Mouse (Mus musculus) embryonic facial prominence, embryonic 12.5 days (tissue): ENCODE measurements around the gene Zfp513. TPM values are rescaled to one million over a fixed set of nuclear protein-coding genes. Genes with fewer than 3 reads are reported as not detected.

Source experiments
- ATAC-seq: fragments of 200-750 bp; cut with Nextera tagmentation; 2 replicates; pipeline ENCODE4 v1.8.0; 2017; ENCODE audit not compliant: insufficient number of reproducible peaks, insufficient read depth, low FRiP score, low TSS enrichment
- H3K27ac ChIP-seq: fragments of 300-500 bp; sonication (generic); 2 replicates; pipeline ENCODE4 v1.5.1; 2016; ENCODE audit warnings: mild to moderate bottlenecking
- H3K27me3 ChIP-seq: fragments of 300-500 bp; sonication (generic); 2 replicates; pipeline ENCODE4 v1.6.1; 2016; ENCODE audit warnings: mild to moderate bottlenecking, moderate library complexity
- H3K36me3 ChIP-seq: fragments of 300-500 bp; sonication (generic); 2 replicates; pipeline ENCODE4 v1.6.1; 2016; ENCODE audit warnings: mild to moderate bottlenecking
- H3K4me1 ChIP-seq: fragments of 300-500 bp; sonication (generic); 2 replicates; pipeline ENCODE4 v1.6.1; 2016
- H3K4me2 ChIP-seq: fragments of 300-500 bp; sonication (generic); replicated peaks from 2 replicates; pipeline ENCODE4 v1.6.1; 2016; ENCODE audit warnings: mild to moderate bottlenecking, moderate library complexity
- H3K4me3 ChIP-seq: fragments of 300-500 bp; sonication (generic); 2 replicates; pipeline ENCODE4 v1.5.1; 2016; ENCODE audit warnings: mild to moderate bottlenecking
- H3K9ac ChIP-seq: fragments of 300-500 bp; sonication (generic); 2 replicates; pipeline ENCODE4 v1.6.1; 2016; ENCODE audit warnings: mild to moderate bottlenecking, moderate library complexity
- H3K9me3 ChIP-seq: fragments of 300-500 bp; sonication (generic); 2 replicates; pipeline ENCODE4 v1.6.1; 2016; ENCODE audit warnings: mild to moderate bottlenecking, moderate library complexity
- WGBS: fragments of 180-500 bp; shearing (Covaris S2); methylation state at CpG from one replicate; pipeline ENCODE4 v1.1.7; 2016; 5-methylcytosine and 5-hydroxymethylcytosine counted together
- polyA plus RNA-seq: library from polyadenylated mRNA; unstranded; fragments of >200 nt; fragmentation: Nextera tagmentation; extraction: Ambion mirVana; gene quantifications from 2 replicates; pipeline ENCODE4 v1.2.1, GENCODE M21; 2016

Gene Zfp513
- 18.7 and 20.0 TPM in 2 replicates for polyA plus RNA-seq

DNA sequence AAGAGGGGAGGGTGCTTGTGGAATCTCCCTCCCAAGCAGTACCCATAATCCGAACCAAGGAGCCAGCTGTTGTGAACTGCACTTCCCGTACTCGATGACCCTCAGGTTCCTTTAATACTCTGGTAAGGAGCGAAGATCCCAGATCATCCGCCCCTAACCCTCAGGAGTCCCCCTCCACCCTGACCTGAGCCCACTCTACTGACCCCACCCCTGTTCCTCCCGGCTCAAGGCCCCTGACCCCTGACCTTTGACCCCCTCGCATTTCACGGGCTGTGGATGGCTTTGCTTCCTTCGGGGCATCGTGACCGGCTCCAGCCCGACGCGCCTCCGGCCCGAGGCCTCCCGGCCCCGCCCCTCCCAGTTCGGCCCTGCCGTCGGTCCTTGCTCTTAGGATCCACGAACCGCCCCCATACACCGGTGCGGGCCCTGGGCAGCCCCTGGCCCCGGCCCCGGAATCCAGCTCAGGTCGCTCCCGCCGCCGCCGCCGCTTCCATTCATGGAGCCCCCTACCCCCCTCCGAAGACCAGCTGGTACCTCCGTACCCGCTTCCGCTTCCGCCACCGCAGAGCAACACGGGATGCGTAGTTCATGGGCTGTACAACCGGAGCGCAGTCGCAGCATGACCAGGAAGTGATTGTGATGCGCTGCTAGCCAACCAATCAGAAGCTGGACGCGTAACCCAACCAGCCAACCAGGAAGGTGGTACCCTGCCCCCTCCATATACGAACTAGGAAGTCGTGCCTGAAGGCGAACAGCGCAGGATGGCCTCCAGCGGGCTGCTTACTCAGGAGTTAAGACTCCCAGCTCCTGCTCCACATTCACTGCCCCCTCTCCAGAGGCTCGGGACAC is at the start of gene Zfp513:
Gene Zfp513, minus strand, starts transcription at position 562 of the 849 bp plus-strand sequence.
- no peaks in the 10 kb centered on the region for H3K27me3 ChIP-seq
- WGBS: under 1% methylated on average over 53 of the region's 53 CpGs
- H3K4me3 ChIP-seq: peak within 1 kb of the TSS; percentile 82
- peak within 1 kb of the TSS; percentile 78 for H3K4me2 ChIP-seq
- ATAC-seq: peak; percentile 98
- H3K9ac ChIP-seq: peak within 1 kb of the TSS; percentile 89
- H3K4me1 ChIP-seq: peaks cover 15% of the 10 kb centered on the region; the same call in 1 of the 2 replicates
- H3K36me3 ChIP-seq: peaks cover 75% of the 10 kb centered on the region
- peaks cover 4% of the 10 kb centered on the region; the same call in 1 of the 2 replicates for H3K9me3 ChIP-seq
- peak within 1 kb of the TSS; percentile 88 for H3K27ac ChIP-seq

DNA sequence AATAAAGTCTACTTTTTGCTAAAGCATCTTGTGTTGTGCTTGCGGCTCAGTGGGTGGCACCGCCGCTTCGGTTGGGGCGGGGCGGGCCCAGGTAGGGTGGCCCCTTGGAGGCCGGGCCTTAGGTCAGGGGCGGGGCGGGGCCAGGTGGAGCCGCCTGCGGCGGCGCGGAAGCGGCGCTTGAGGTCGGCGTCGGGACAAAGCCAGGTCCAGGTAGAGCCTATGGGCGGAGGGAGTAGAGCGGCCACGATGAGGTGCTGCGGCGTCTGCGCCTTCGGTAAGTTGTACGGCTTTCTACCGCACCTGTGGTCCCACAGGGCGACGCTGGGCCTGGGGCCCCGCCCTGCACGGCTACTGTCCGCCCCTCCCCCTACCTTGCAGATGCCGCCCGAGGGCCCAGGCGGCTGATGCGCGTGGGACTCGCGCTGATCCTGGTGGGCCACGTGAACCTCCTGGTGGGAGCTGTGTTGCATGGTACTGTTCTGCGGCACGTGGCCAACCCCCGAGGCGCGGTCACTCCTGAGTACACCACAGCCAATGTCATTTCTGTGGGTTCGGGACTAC is 49.5 kb upstream of the Zfp513 start, which contains the start of gene Krtcap3:
Gene Krtcap3, plus strand, starts transcription at position 151 of the 561 bp plus-strand sequence.
- Histone ChIP-seq H3K4me2 (peak within 1 kb of the TSS; percentile 49), H3K27me3 (no peaks in the 10 kb centered on the region), H3K27ac (peak within 1 kb of the TSS; percentile 72), H3K36me3 (peaks cover 85% of the 10 kb centered on the region), H3K9ac (peak within 1 kb of the TSS; percentile 50), H3K4me1 (peaks cover 32% of the 10 kb centered on the region), H3K9me3 (no peaks in the 10 kb centered on the region), H3K4me3 (peak within 1 kb of the TSS; percentile 31)
- ATAC-seq: 0 out of 2 replicates have a peak, but pooled peaks have one; percentile 45
- WGBS: 10% methylated on average over 47 of the region's 47 CpGs

DNA sequence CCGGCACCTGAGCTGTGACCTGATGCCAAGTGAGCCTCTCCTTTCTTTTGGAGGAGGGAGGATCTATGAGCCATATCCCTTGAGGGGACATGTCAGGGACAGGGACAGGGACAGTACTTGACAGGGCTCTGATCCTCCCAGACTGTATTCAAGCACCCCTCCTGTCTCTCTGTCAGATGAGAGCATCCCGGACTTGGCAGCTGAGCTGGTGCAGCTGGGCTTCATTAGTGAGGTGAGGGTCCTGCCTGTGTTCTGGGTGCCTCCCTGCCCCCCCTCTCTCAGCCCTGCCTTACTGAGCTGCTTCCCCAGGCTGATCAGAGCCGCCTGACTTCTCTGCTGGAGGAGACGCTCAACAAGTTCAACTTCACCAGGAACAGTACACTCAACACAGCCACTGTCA is 48.6 kb upstream of the Zfp513 start:
- Histone ChIP-seq H3K9me3 (no peaks in the 10 kb centered on the region), H3K4me3 (no peak overlapping the region), H3K9ac (peak overlapping the region; percentile 17; the same call in 1 of the 2 replicates), H3K27ac (peak overlapping the region; percentile 70), H3K4me2 (peak overlapping the region; percentile 49; the same call in 1 of the 2 replicates), H3K36me3 (peaks cover 86% of the 10 kb centered on the region), H3K27me3 (no peaks in the 10 kb centered on the region), H3K4me1 (peaks cover 32% of the 10 kb centered on the region)
- ATAC-seq: peak; percentile 24; the same call in 1 of the 2 replicates
- 29% methylated on average over 4 of the region's 4 CpGs for WGBS

DNA sequence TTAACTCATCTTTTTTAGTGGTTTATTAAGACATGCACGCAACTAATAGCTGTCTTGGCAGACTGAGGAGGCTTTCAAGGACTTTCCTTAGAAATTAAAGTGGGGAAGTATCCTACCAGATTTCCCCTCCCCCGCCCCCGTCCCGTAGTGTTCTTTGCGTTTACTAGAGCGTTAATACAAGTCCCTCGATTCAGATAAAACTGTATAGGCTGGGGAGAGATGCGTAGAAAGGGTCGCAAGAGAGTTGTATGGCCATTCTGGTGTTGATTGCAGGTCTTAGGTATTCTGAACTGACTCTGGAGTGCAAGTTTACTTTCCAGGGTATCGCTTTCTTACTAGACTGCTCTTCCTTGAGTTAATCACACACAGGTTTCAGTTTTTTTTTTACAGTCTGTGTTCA is 40.1 kb upstream of the Zfp513 start:
- Histone ChIP-seq H3K9ac (peak overlapping the region; percentile 94), H3K36me3 (peaks cover 34% of the 10 kb centered on the region), H3K27me3 (no peaks in the 10 kb centered on the region), H3K27ac (no peak overlapping the region), H3K4me2 (peak overlapping the region; percentile 52), H3K9me3 (no peaks in the 10 kb centered on the region), H3K4me3 (peak overlapping the region; percentile 94), H3K4me1 (peaks cover 6% of the 10 kb centered on the region)
- 24% methylated on average over 10 of the region's 10 CpGs for WGBS
- ATAC-seq: no peak

DNA sequence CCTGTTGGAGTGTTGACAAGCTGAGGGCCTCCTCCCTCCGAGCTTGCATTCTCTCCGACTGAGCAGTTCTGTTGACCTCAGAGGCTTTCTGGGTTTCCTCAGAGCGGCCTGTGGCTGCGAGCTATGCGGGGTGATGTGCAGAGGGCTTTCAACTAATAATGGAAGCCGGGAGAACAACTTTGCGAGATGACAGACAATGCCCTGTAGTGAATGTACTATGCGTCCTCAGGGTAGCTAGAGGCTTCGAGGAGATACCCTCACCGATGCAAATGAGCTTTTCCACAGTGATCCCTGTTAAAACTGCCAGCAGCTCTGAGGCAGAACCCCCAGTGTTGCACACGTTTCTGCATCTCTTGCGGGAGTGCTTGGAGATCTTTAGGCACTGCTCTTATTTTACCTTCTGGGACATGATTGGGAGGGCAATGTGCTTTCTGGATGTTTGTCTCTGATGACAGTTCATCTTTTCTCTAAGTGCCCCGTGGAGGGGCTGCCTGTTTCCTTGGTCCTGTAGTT is 39.5 kb upstream of the Zfp513 start:
- Histone ChIP-seq H3K4me1 (peaks cover 6% of the 10 kb centered on the region), H3K27ac (peak overlapping the region; percentile 98), H3K9ac (peak overlapping the region; percentile 94), H3K9me3 (peaks cover 1% of the 10 kb centered on the region; the same call in 1 of the 2 replicates), H3K4me3 (peak overlapping the region; percentile 94), H3K4me2 (peak overlapping the region; percentile 52), H3K27me3 (no peaks in the 10 kb centered on the region), H3K36me3 (peaks cover 30% of the 10 kb centered on the region)
- 0 out of 2 replicates have a peak, but pooled peaks have one; percentile 3 for ATAC-seq
- under 1% methylated on average over 13 of the region's 13 CpGs for WGBS

DNA sequence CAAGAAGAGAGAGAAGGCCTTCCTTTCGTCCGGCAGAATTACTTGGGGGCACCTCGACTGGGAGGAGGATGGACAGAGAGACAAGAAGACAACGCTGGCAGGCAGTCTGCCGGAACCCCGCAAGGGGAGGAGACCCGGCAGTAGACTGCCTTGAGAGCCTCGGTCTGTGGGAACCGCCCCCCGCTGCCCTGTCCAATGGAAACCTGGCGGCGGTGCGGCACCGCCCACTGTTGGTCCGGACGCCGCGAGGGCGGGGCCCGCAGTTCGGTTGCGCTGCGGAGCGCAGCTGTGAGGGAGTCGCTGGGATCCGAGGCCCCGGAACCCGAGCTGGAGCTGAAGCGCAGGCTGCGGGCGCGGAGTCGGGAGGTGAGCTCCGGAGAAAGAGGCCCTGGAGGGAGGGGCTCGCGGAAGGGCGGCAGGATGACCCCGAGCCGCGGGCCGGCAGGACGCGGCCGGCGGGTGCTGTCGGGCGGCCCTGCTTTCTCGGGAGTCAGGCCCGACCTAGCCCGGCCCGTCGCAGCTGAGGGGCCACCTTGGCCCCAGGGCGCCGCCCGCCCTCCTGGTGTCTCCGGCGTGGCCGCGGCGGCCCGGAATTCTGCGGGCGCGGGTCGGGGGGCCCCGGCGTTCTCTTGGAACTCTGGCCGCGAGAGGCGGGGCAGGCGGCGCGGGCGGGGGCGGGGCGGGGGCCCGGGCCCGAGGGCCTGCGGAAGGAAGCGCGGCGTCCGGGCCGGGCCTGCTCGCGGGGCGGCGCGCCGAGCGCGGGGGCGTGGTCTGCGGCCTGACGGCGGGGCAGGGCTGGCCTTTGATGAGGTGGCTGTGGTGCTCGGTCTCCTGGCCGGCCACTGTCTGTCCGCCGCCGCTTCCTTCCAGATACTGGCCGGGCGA is 38.8 kb upstream of the Zfp513 start, which contains the start of the genes Nrbp1 and Gm9970:
Gene Nrbp1, plus strand, starts transcription at position 228 of the 885 bp plus-strand sequence.
Gene Gm9970, minus strand, starts transcription at position 596 of the 885 bp plus-strand sequence.
- peaks cover 2% of the 10 kb centered on the region; the same call in 1 of the 2 replicates for H3K9me3 ChIP-seq
- H3K36me3 ChIP-seq: peaks cover 24% of the 10 kb centered on the region
- peak within 1 kb of the TSS; percentile 94 for H3K4me3 ChIP-seq
- peak; percentile 98 for ATAC-seq
- H3K27me3 ChIP-seq: no peaks in the 10 kb centered on the region
- peak within 1 kb of the TSS; percentile 94 for H3K9ac ChIP-seq
- H3K4me1 ChIP-seq: peaks cover 6% of the 10 kb centered on the region
- H3K27ac ChIP-seq: peak within 1 kb of the TSS; percentile 98
- peak within 1 kb of the TSS; percentile 52 for H3K4me2 ChIP-seq
- under 1% methylated on average over 75 of the region's 103 CpGs for WGBS

DNA sequence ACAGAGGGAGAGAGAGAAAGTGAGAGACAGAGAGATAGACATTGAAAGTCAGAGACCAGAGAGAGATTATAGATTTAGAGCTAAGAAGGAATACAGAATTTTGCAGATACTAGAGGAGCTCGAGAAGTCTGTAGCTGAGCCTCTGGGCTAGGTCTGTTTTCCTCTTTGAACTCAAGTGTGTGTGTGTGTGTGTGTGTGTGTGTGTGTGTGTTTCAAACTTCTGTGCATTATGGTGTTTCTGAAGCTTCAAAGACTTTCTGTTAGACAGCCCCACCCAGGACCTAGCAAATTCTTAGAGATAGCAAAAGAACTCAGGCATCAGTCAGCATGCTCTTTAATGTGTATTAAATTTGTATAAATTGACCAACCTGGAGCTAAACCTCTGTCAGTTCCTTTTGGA is 24.5 kb upstream of the Zfp513 start:
- no peak overlapping the region for H3K27ac ChIP-seq
- H3K9ac ChIP-seq: no peak overlapping the region
- no peaks in the 10 kb centered on the region for H3K27me3 ChIP-seq
- no peak overlapping the region for H3K4me3 ChIP-seq
- no peaks in the 10 kb centered on the region for H3K36me3 ChIP-seq
- 81% methylated on average over 1 of the region's 1 CpGs for WGBS
- H3K4me1 ChIP-seq: no peaks in the 10 kb centered on the region
- no peak for ATAC-seq
- H3K9me3 ChIP-seq: no peaks in the 10 kb centered on the region
- H3K4me2 ChIP-seq: no peak overlapping the region

DNA sequence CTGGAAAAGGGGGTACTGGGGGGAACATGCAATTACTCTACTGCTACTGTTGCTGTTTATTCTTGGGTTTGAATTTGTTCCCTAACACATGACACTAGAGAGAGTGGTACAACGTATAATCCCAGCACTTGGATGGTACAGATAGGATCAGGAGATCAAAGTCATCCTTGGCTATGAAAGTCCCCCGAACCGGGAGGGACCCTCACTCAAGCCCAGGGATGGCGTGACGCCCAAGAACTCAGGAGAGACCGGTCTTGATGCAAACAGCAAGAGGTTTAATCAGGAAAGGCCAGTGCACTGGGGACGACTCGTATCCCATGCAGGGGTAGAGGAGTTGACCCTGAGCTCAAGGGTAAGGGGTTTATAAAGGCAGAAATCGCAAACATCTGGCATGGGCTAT is 20.6 kb upstream of the Zfp513 start:
- no peak for ATAC-seq
- H3K4me3 ChIP-seq: no peak overlapping the region
- peaks cover 6% of the 10 kb centered on the region for H3K4me1 ChIP-seq
- H3K9ac ChIP-seq: no peak overlapping the region
- 90% methylated on average over 9 of the region's 9 CpGs for WGBS
- H3K36me3 ChIP-seq: no peaks in the 10 kb centered on the region
- no peaks in the 10 kb centered on the region for H3K9me3 ChIP-seq
- H3K27ac ChIP-seq: no peak overlapping the region
- no peak overlapping the region for H3K4me2 ChIP-seq
- no peaks in the 10 kb centered on the region for H3K27me3 ChIP-seq

DNA sequence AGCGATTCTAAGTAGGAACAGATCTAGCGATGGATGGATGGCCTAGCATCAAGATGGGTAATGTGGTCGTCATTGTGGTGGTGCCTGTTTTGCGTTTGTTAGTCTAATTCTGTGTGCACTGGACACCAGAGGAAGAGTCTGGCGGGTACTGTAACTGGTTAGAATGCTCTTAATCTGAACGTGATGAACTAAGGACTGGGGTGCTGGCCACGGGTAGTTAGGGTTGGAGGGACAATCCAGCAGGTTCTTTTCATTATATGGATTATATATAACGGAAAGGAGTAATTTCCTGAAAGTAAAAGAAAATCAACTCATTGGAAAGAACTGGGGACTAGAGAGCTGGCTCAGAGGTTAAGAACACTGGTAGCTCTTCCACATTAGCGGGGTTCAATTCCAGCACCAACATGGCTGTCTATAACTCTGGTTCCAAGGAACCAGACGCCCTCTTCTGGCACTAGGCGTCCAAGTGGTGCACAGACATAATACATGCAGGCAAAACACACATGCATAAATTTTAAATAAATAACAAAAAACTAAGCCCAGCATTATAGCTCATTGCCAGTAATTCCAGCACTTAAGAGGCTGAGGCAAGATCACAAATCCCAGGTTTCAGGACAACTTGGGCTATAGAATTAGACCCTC is 19.3 kb upstream of the Zfp513 start:
- H3K4me2 ChIP-seq: peak overlapping the region; percentile 82
- peak overlapping the region; percentile 100 for H3K4me3 ChIP-seq
- H3K27me3 ChIP-seq: no peaks in the 10 kb centered on the region
- H3K4me1 ChIP-seq: peaks cover 6% of the 10 kb centered on the region
- no peaks in the 10 kb centered on the region for H3K36me3 ChIP-seq
- H3K27ac ChIP-seq: peak overlapping the region; percentile 94
- peak overlapping the region; percentile 92 for H3K9ac ChIP-seq
- WGBS: 13% methylated on average over 11 of the region's 11 CpGs
- H3K9me3 ChIP-seq: no peaks in the 10 kb centered on the region
- ATAC-seq: no peak

DNA sequence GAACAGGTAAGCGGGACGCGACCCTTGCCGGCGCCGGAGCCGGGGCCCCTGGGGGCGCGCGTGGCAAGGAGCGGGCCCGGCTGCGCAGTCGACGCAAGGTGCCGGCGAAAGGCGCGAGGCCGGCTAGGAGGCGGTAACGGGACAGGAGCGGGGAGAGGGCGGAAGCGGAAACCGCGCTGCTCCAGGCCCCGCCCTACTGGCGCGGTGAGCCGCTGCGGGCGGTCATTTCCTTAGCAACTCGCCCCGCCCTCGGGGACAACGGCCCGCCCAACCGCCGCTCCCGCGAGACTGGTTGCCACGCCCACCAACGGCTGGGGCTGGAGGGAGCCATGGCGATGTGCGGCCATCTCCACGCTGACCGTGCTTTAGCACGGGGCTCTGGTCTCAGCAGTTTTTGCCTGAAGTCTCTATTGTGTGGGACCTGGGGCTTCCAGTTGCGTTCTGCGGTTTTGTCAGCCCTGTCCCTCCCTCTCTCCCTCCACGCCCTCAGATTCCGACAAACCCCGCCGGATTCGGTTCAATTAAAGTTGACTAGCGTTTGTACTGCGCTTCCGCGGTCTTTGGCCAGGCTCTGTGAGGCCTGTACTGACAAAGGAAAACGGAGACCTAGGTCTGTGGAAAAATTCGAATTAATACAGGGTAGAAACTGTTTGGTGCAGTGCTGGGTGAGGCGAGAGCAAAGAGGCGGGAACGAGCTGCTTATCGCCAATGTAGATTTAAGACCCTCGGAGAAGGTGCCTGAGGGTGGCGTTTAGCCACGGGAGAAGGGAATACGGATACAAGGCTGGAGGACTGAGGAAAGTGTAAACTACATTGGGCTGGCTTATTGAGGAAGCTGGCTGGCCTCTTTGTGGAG is 18.6 kb upstream of the Zfp513 start, which contains the start of gene Ppm1g:
Gene Ppm1g, minus strand, starts transcription at position 240 of the 856 bp plus-strand sequence.
- no peaks in the 10 kb centered on the region for H3K36me3 ChIP-seq
- peak within 1 kb of the TSS; percentile 92 for H3K9ac ChIP-seq
- peaks cover 6% of the 10 kb centered on the region for H3K4me1 ChIP-seq
- peak; percentile 92 for ATAC-seq
- peak within 1 kb of the TSS; percentile 82 for H3K4me2 ChIP-seq
- peak within 1 kb of the TSS; percentile 100 for H3K4me3 ChIP-seq
- peak within 1 kb of the TSS; percentile 94 for H3K27ac ChIP-seq
- H3K27me3 ChIP-seq: no peaks in the 10 kb centered on the region
- no peaks in the 10 kb centered on the region for H3K9me3 ChIP-seq
- under 1% methylated on average over 70 of the region's 70 CpGs for WGBS
